Mouse (Mus musculus): ENCODE data around the gene Epor.

GRCm38 (mm10) chr9:21923490-21924098, 39.7 kb downstream of the Epor start:
- no peak for TF ChIP-seq CTCF (IDR thresholded peaks at IDR 0.05; ENCODE audit: borderline replicate concordance, insufficient read depth, low read depth, low read length)
- TF ChIP-seq POLR2A (IDR thresholded peaks at IDR 0.05; ENCODE audit: borderline replicate concordance, insufficient read depth, low read length), result no peak
